Mouse (Mus musculus) layer of hippocampus, adult 2 months (tissue): ENCODE results near the gene Slfn5. TPM values are rescaled to one million over a fixed set of nuclear protein-coding genes. Genes with fewer than 3 reads are reported as not detected.
"Not testable (repeated sequence)": the region's sequence is repeated elsewhere in the genome, so short reads cannot be mapped to it uniquely, and the experiment has no call there.

Experiments
- DNase-seq, 2 experiments: peaks; one replicate each; pipeline ENCODE4 v3.0.0; 2022; ENCODE audit warnings: low spot score in 2 of 2
- H3K27ac ChIP-seq: fragments of 200-600 bp; 2 replicates; pipeline ENCODE4 v1.8.1; 2022
- H3K4me3 ChIP-seq: fragments of 200-600 bp; 2 replicates; pipeline ENCODE4 v1.8.1; 2022; ENCODE audit warnings: mild to moderate bottlenecking
- CTCF ChIP-seq: fragments of 200-600 bp; conservative IDR thresholded peaks from 2 replicates; pipeline ENCODE4 v1.8.1; 2022; ENCODE audit warnings: antibody characterized with exemption, mild to moderate bottlenecking, moderate library complexity
- long read RNA-seq, 2 experiments: library from polyadenylated mRNA; stranded (forward); transcript quantifications; one replicate each; pipeline ENCODE4 v2.0.0; 2021; ENCODE audit warnings: borderline mapping rate in 2 of 2
- total RNA-seq, 2 experiments: library from RNA; stranded (reverse); gene quantifications; 2 replicates each; pipeline ENCODE4 v1.2.3; 2021

Gene Slfn5
- 1 to 10 TPM; 2.5 to 4.0 TPM for total RNA-seq
- long read RNA-seq, experiment 1: 0 reads
- long read RNA-seq, experiment 2: 0 reads

GRCm38 (mm10) chr11:82950736-82951481 lies at the start of gene Slfn5:
Slfn5 (plus strand) TSS chr11:82951349.
- TF ChIP-seq CTCF: no peak
- DNase-seq: no peak
- peak within 1 kb of the TSS; percentile 73 for H3K27ac ChIP-seq
- peak within 1 kb of the TSS; percentile 37 for H3K4me3 ChIP-seq

DNA sequence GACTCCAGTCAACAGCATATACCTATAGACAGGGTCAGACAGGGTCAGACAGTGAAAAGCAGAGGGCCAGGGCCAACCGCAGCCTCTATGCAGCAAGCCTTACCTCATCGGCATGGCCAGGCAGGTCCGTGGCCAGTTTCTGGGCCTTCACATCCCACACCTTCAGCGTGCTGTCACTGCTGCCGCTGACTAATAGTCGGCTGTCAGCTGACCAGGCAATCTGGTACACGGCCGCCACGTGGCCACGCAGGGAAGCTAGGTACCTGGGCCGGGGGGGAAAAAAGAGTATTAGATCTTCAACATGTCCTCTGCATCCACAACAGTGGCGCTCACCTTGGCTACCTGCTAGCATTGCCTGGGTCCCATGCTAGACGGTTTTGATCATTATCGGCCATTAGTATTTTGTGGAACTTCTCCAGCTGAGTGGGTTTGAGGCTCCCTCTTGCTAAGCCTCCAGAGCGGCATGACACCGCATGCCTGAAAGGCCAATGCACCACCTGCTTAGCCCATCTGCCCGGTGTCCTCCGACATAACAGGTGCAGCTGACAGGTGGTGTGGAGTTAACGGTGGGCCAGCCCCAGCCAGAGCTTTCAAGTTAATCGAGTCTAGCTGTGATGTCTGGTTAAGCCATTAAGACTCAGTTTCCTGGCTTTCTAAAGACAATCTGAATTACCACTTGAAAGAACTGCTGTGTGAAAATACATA lies 49.4 kb upstream of the Slfn5 start:
- TF ChIP-seq CTCF: no peak
- no peak for DNase-seq
- Histone ChIP-seq H3K4me3 (no peak overlapping the region), H3K27ac (no peak overlapping the region)

GRCm38 (mm10) chr11:82904952-82905351 lies 46.2 kb upstream of the Slfn5 start:
- H3K4me3 ChIP-seq: no peak overlapping the region
- DNase-seq: no peak
- TF ChIP-seq CTCF: no peak

GRCm38 (mm10) chr11:82905816-82906215 lies 45.3 kb upstream of the Slfn5 start:
- Histone ChIP-seq H3K4me3 (no peak overlapping the region), H3K27ac (no peak overlapping the region)
- DNase-seq: no peak
- TF ChIP-seq CTCF: no peak

More at GRCm38 (mm10) chr11:82904952-82905351, 46.2 kb upstream of the Slfn5 start:
- H3K27ac ChIP-seq: no peak overlapping the region

- Histone ChIP-seq H3K27ac (peak within 1 kb of the TSS; percentile 76), H3K4me3 (peak within 1 kb of the TSS; percentile 96)
- peak; percentile 91 to 97 for DNase-seq
- TF ChIP-seq CTCF: peak; percentile 97
Measured at GRCm38 (mm10) chr11:82907651-82908607, 43.2 kb upstream of the Slfn5 start, which contains the start of gene Nle1. Nle1 (minus strand) TSS chr11:82908411.

DNA sequence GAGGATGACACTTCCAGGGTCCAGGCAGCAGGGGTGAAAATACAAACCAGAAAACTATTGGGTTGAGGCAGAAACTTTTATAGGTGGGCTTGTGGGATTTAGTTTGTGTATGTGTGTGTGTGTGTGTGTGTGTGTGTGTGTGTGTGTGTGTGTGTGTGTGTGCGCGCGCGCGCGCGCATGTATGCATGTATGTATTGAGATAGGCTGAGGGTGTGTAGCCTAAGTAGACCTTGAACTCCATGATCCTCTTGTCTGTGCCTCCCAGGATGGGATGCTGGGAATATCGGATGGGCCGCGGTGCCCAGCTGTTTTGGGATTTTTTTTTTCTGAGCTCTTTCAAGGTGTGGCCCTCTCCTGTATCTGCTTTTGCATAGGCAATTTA lies 42.5 kb upstream of the Slfn5 start:
- TF ChIP-seq CTCF: no peak
- Histone ChIP-seq H3K4me3 (peak overlapping the region; percentile 96), H3K27ac (no peak overlapping the region)
- DNase-seq: no peak

DNA sequence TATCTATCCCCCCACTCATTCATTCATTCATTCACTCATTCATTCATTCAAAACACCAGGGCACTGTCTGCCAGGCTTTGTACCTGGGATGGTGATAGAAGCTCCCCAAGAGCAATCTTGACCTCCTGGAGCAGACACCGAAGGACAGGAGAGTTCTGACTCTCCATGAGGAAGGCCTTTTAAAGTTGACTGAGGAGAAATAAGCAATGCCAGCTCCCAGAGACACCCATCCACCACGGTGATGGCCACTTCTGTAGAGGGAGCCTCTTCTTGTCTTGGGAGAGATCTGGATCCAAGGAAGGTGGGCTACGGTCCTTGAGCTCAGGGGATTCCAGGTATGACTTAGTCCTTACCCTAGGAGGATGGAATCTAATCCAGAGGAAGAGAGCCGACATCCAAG lies 40.9 kb upstream of the Slfn5 start, which contains the start of gene Unc45b:
Gene Unc45b (plus strand): TSS at position 301 of the 400 bp plus-strand sequence.
- Histone ChIP-seq H3K27ac (no peak within 1 kb of the TSS), H3K4me3 (no peak within 1 kb of the TSS)
- no peak for DNase-seq
- no peak for TF ChIP-seq CTCF

- Histone ChIP-seq H3K4me3 (no peak overlapping the region), H3K27ac (no peak overlapping the region)
- TF ChIP-seq CTCF: no peak
- DNase-seq: no peak
Measured at GRCm38 (mm10) chr11:82910679-82911389, 40.3 kb upstream of the Slfn5 start.

GRCm38 (mm10) chr11:82914711-82915352 lies 36.3 kb upstream of the Slfn5 start:
- Histone ChIP-seq H3K27ac (no peak overlapping the region), H3K4me3 (peak overlapping the region; percentile 37; the same call in 1 of the 2 replicates)
- DNase-seq: peak; percentile 34 to 78
- TF ChIP-seq CTCF: peak; percentile 94

DNA sequence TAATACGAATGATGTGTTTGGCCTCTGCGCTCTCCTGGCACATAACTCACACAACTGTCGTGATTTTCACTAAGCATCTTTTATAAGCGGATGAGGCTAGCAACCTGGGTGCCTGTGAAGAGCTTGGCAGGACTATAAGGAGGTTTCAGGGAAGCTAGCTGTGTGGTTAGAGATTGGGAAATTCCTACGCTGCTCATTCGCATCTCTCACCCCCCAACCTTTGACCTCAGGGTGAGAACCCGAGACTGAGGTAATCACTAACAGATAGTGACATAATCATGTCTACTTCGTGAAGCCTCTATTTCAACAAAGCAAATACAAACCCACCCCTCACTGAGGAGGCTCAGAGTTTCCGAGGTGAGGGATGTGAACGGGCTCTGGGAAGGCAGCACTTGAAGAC lies 30.4 kb upstream of the Slfn5 start:
- H3K27ac ChIP-seq: no peak overlapping the region
- H3K4me3 ChIP-seq: no peak overlapping the region
- DNase-seq: no peak
- no peak for TF ChIP-seq CTCF

- DNase-seq: no peak
- Histone ChIP-seq H3K27ac (no peak overlapping the region), H3K4me3 (no peak overlapping the region)
- no peak for TF ChIP-seq CTCF
Measured at GRCm38 (mm10) chr11:82921691-82922090, 29.5 kb upstream of the Slfn5 start.

DNA sequence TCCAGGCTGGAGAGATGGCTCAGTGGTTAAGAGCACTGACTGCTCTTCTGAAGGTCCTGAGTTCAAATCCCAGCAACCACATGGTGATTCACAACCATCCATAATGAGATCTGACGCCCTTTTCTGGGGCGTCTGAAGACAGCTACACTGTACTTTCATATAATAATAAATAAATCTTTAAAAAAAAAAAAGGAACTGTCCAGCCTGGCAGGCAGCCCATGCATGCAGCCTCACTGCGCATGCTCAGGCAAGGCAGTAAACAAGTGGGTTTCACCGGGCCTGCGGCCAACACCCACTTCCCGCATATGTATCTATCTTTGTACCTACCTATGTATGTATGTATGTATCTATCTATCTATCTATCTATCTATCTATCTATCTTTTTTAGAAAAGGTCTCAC lies 27.2 kb upstream of the Slfn5 start:
- DNase-seq, H3K4me3 ChIP-seq, H3K27ac ChIP-seq: not testable (repeated sequence)
